Mouse (Mus musculus) neutrophil, adult 5-6 weeks (primary cell): ENCODE measurements around the gene Olfr506. TPM values are rescaled to one million over a fixed set of nuclear protein-coding genes. Genes with fewer than 3 reads are reported as not detected.
"Not testable (repeated sequence)": the region's sequence is repeated elsewhere in the genome, so short reads cannot be mapped to it uniquely, and the experiment has no call there.

Experiments
- ATAC-seq: fragments of 151-379, 151-347 bp; 2 replicates; pipeline ENCODE4 v1.8.0; 2017; ENCODE audit warnings: mild to moderate bottlenecking, moderate TSS enrichment; ENCODE audit not compliant: insufficient number of reproducible peaks, poor library complexity, low FRiP score, severe bottlenecking; ENCODE audit errors: extremely low read depth
- total RNA-seq: library from RNA; stranded (forward); fragments of 200-1000 nt; gene quantifications from 2 replicates; pipeline ENCODE4 v1.2.3, GENCODE M21; 2017

Olfr506 gene
- total RNA-seq, result not detected in 2 replicates

DNA sequence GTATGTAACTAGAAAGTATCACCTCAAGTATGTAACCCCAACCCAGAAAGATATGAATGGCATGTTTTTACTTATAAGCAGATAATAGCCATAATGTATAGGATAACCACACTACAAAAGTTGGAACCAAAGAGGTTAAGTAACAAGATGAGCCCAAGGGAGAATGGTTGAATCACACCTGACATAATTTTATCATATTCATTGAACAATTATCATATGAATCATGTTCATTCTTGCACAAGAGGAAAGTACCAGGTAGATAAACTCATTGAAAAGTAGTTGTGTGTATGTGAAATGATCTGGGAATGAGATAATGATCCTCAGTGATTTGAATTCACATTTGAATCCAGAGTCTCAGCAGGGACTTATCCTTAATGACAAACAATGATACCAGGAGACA lies at the start of gene Olfr506:
Gene Olfr506 (plus strand): TSS at position 301 of the 400 bp plus-strand sequence.
- ATAC-seq, result no peak

DNA sequence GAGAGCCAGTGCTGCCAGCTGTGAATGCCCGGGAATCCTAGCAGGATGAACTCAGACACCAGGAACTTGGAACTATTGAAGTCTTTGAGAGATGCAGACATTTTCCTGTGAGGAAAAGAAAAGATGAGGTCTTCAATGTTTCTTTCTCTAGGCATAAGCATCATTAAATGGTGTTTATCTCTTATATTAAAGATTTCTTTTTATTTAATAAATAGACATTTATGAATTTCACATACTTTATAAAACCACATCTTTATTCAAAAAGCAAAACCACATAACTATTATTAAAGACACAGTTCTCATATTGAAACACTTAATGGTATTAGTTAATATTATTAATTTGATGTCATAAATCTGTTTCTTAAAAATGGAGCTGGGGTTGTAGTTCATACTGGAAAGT lies 44.9 kb upstream of the Olfr506 start, which contains the start of gene Olfr504:
Gene Olfr504 (minus strand): TSS at position 101 of the 400 bp plus-strand sequence.
- ATAC-seq, result no peak

DNA sequence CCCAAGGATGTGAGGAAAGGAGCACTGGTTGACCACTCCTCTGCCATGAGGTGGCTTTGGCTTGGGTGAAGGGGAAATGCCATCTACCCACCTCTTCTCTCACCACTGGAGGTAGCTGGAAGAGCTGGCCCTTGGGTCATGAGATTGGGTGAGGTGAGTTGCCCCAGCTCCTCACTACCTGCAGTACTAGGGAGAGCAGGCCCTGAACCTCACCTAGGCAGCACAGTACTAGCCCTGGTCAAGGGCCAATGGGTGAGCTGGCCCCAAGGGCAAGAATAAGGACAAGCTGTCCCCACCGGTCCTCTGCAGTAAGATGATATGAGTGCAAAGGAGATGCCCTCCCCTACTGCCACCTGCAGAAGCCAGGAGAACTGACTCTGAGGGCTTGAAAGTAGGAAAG lies 20.8 kb upstream of the Olfr506 start:
- no peak for ATAC-seq

DNA sequence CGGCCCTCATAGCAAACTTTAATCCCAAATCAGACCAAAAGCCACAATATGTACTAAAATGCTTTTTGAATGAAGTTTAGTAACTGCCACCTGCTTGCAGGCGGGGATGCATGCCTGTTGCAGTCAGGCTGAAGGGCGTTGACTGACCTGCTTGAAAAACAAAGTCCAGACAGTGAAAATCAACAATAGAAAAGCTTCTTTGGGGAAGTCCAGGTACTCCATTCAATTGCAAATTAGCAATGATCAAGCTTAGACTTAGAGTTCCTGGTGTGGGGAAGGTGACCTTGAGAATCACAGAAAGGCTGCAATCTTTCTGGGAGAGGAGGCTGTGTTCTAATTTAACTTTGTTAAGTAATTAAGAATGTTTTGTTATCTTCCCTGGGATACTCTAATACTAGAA lies 8.7 kb upstream of the Olfr506 start:
- ATAC-seq, result not testable (repeated sequence)

DNA sequence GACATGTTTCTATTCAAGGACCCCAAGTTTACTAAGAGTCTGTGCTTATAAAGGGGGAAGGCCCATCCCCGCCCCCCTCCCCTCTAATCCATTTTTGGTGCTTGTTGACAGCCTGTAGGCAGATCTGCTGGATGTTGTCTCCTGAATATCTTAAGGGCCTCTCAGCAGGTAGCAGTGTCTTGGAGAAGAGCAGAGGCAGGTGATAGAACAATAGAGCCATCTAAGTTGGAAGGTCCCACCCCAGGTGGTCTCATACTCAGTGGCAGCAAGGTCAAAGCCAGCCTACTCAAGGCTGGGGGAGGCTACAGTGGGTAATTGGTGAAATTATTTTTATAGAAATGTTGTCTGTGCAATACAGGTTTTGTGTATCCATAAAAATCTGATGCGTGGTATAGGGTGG lies 3.5 kb downstream of the Olfr506 start:
- no peak for ATAC-seq

DNA sequence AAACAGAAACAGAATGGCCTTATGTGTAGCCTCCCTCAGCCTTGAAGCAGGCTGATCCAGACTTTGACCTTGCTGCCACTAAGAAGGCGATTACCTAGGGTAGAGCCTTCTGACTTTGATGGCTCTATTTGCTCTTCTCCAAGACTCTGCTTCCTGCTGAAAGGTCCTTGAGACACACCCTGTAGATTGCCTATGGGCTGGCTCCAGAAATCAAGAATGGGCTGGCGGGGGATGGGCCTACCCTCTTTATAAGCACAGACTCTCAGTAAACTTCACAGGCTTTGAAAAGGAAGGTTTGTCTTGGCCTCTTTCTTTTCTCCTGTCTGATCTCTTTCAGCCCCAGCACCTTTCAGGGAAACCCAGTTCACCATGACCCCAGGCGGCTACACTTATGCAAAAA lies 6.2 kb downstream of the Olfr506 start:
- ATAC-seq, result not testable (repeated sequence)

DNA sequence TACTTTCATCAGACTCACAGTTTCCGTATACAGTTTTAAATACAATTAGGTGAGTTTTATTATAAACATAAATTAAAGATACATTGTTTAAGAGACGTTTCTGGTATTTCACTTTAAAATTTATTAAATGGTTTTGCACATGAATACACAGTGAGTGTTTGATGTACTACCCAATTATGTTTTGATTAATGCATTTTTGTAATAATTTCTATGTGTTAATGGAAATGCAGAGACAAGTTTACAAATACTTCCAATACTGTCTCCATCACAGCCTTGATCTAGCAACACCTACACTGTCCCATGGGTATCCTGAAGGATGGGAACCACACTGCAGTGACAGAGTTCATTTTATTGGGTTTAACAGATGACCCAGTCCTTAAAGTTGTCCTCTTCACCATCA lies 10.9 kb downstream of the Olfr506 start, which contains the start of gene Olfr507:
Gene Olfr507 (plus strand): TSS at position 301 of the 400 bp plus-strand sequence.
- ATAC-seq, result no peak

DNA sequence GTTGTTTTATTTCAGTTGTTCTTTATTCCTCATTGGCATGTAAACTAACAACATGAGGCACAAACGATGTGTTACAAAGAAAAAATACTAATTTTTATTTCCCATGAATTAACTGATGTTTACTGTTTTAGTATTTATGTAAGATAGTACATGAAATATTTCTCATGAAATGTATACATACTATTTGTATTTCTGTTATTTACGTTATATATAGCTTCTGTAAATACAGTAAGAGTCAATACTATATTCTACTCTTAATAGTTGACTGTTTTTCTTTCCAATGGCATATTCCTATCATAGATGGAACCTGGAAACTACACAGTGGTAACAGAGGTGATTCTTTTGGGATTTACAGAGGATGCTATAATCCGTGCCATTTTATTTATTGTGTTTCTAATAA lies 19.1 kb downstream of the Olfr506 start, which contains the start of gene Olfr508:
Gene Olfr508 (plus strand): TSS at position 301 of the 400 bp plus-strand sequence.
- ATAC-seq, result no peak

DNA sequence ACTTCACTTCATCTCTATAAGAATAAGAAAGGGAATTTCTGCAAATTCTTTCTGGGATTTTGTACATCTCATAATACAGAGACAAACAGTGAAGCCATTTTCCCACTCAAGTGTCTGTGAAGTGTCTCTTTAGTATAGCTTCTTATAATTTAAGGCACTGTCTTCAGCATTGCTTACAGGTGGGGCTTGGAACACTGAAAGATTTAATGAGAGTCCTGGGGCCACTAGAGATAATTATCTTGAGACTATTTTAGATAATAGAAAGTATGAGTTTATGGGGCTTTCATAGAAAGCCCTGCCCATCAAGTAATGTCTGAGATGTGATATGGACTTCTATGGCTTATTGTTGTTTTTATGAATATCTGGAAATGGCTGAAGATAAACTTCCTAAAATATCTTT lies 41.2 kb downstream of the Olfr506 start, which contains the start of gene Olfr509:
Gene Olfr509 (minus strand): TSS at position 101 of the 400 bp plus-strand sequence.
- no peak for ATAC-seq

DNA sequence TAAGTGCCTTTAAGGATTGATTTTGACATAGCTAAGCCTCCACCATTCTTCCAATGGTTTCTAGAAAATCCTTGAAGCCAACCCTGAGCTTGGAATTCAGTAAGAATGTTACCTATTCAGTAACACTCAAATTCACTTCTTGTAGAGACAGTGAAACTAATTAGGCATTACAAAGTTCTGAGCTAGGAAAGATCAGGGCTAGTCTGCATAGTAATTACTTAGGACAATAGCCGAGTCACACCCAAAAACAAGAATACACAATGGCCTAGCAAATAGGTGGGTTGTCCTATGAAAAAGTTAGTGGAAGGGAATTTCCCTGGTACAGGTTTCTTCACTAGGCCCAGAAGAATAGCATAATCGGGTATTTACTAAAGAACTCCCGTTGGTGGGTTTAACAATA lies 51.8 kb downstream of the Olfr506 start:
- no peak for ATAC-seq

Other genes with a start within 250 kb of the Olfr506 start
- not detected in 2 replicates for gene Olfr494, start 245.5 kb upstream of the Olfr506 start, total RNA-seq
- gene Olfr495, start 217.6 kb upstream of the Olfr506 start, total RNA-seq, result not detected in 2 replicates
- gene Olfr497, start 190.4 kb upstream of the Olfr506 start, total RNA-seq, result not detected in 2 replicates
- gene Olfr498, start 145.5 kb upstream of the Olfr506 start, total RNA-seq, result not detected in 2 replicates
- gene Olfr502, start 85.7 kb upstream of the Olfr506 start, total RNA-seq, result not detected in 2 replicates
- gene Olfr503, start 66.3 kb upstream of the Olfr506 start, total RNA-seq, result not detected in 2 replicates
- gene Olfr504, start 45.0 kb upstream of the Olfr506 start, total RNA-seq, result not detected in 2 replicates
- not detected in 2 replicates for gene Olfr507, start 11.0 kb downstream of the Olfr506 start, total RNA-seq
- gene Olfr508, start 19.2 kb downstream of the Olfr506 start, total RNA-seq, result not detected in 2 replicates
- 0.12 TPM in 1 of 2 replicates, not detected in the other for gene Olfr509, start 41.1 kb downstream of the Olfr506 start, total RNA-seq
- gene Olfr510, start 55.6 kb downstream of the Olfr506 start, total RNA-seq, result not detected in 2 replicates
- not detected in 2 replicates for gene Olfr512, start 102.5 kb downstream of the Olfr506 start, total RNA-seq
- gene Olfr513, start 140.2 kb downstream of the Olfr506 start, total RNA-seq, result not detected in 2 replicates
- not detected in 2 replicates for gene Olfr514, start 215.2 kb downstream of the Olfr506 start, total RNA-seq
- not detected in 2 replicates for gene Olfr516, start 239.7 kb downstream of the Olfr506 start, total RNA-seq